Mouse (Mus musculus): Measurements from ENCODE around the gene 1700012B09Rik. TPM values are rescaled to one million over a fixed set of nuclear protein-coding genes. Genes with fewer than 3 reads are reported as not detected.

1700012B09Rik gene
- polyA plus RNA-seq (2012; rRNA removed) = 0.69 TPM in 1 of 2 replicates, not detected in the other

GRCm38 (mm10) chr9:14770803-14771471 is at the start of gene 1700012B09Rik:
Gene 1700012B09Rik (minus strand): TSS chr9:14771030.
- Histone ChIP-seq H3K4me1 (ENCODE audit: control insufficient read depth, insufficient read depth, low read length) (no peaks in the 10 kb centered on the region; the same call in 1 of the 2 replicates), H3K27ac (ENCODE audit: insufficient read depth, low read length) (no peak within 1 kb of the TSS), H3K4me3 (ENCODE audit: insufficient read depth, low read length) (no peak within 1 kb of the TSS)
- TF ChIP-seq CTCF (IDR thresholded peaks at IDR 0.05; ENCODE audit: extremely low read depth, insufficient read depth, low read length) = no peak
- no peak for TF ChIP-seq POLR2A (IDR thresholded peaks at IDR 0.05; ENCODE audit: extremely low read depth, insufficient read depth, low read length)

DNA sequence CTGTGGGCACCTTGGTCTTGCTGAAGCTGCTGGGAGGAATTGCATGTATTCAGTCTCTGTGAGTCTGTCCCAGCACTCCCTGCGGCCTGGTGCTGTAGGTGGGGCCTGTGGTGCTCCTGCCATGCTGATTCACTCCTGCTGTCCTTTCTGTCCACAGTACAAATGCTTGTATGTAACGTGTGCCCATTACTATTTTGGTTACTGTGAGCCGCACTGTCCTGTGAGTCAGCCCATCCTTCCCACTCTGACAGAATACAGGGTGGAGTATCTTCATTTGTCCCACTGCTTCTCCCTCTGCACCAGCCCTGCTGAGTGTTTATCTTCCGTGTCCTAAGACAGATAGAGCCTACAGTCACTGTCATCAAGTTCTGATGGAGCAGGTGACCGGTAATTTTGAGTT is 39.3 kb upstream of the 1700012B09Rik start:
- TF ChIP-seq POLR2A (IDR thresholded peaks at IDR 0.05; ENCODE audit: extremely low read depth, insufficient read depth, low read length) (no peak), CTCF (IDR thresholded peaks at IDR 0.05; ENCODE audit: extremely low read depth, insufficient read depth, low read length) (no peak)
- Histone ChIP-seq H3K4me1 (ENCODE audit: control insufficient read depth, insufficient read depth, low read length) (no peaks in the 10 kb centered on the region), H3K4me3 (ENCODE audit: insufficient read depth, low read length) (no peak overlapping the region), H3K27ac (ENCODE audit: insufficient read depth, low read length) (no peak overlapping the region)

DNA sequence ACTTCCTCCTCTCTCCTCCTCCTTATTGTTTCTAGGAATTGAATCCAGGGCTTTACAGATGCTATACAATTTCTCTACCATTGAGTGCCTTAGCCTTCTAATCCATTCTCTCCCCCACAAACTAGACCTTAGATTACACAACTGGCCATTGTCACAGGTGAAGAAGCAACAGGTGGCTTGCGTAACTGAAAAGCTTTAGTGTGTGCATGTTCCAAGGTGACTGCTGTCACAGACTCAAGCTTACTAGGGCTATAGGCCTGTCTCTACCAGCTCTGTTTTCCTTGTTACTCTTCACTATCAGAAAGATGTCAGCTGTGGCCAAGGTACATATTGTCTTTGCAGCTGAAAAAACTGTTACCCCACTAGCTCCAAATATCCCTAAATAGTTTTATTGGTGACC is 36.0 kb upstream of the 1700012B09Rik start:
- Histone ChIP-seq H3K4me3 (ENCODE audit: insufficient read depth, low read length) (no peak overlapping the region), H3K4me1 (ENCODE audit: control insufficient read depth, insufficient read depth, low read length) (no peaks in the 10 kb centered on the region), H3K27ac (ENCODE audit: insufficient read depth, low read length) (no peak overlapping the region)
- TF ChIP-seq CTCF (IDR thresholded peaks at IDR 0.05; ENCODE audit: extremely low read depth, insufficient read depth, low read length) (no peak), POLR2A (IDR thresholded peaks at IDR 0.05; ENCODE audit: extremely low read depth, insufficient read depth, low read length) (no peak)

GRCm38 (mm10) chr9:14805714-14806113 is 34.9 kb upstream of the 1700012B09Rik start:
- TF ChIP-seq POLR2A (IDR thresholded peaks at IDR 0.05; ENCODE audit: extremely low read depth, insufficient read depth, low read length) (no peak), CTCF (IDR thresholded peaks at IDR 0.05; ENCODE audit: extremely low read depth, insufficient read depth, low read length) (no peak)
- Histone ChIP-seq H3K4me3 (ENCODE audit: insufficient read depth, low read length) (no peak overlapping the region), H3K4me1 (ENCODE audit: control insufficient read depth, insufficient read depth, low read length) (no peaks in the 10 kb centered on the region), H3K27ac (ENCODE audit: insufficient read depth, low read length) (no peak overlapping the region)

- Histone ChIP-seq H3K4me1 (ENCODE audit: control insufficient read depth, insufficient read depth, low read length) (no peaks in the 10 kb centered on the region), H3K27ac (ENCODE audit: insufficient read depth, low read length) (no peak overlapping the region), H3K4me3 (ENCODE audit: insufficient read depth, low read length) (no peak overlapping the region)
- no peak for TF ChIP-seq CTCF (IDR thresholded peaks at IDR 0.05; ENCODE audit: extremely low read depth, insufficient read depth, low read length)
- TF ChIP-seq POLR2A (IDR thresholded peaks at IDR 0.05; ENCODE audit: extremely low read depth, insufficient read depth, low read length) = no peak
Observed at GRCm38 (mm10) chr9:14787356-14787755, 16.5 kb upstream of the 1700012B09Rik start.

GRCm38 (mm10) chr9:14784039-14785002 is 13.5 kb upstream of the 1700012B09Rik start, which contains the start of the genes Mre11a and Ankrd49:
Gene Mre11a (plus strand): TSS chr9:14784654.
Gene Ankrd49 (minus strand): TSS chr9:14784856.
- no peaks in the 10 kb centered on the region for H3K4me1 ChIP-seq (ENCODE audit: control insufficient read depth, insufficient read depth, low read length)
- no peak for TF ChIP-seq CTCF (IDR thresholded peaks at IDR 0.05; ENCODE audit: extremely low read depth, insufficient read depth, low read length)
- TF ChIP-seq POLR2A (IDR thresholded peaks at IDR 0.05; ENCODE audit: extremely low read depth, insufficient read depth, low read length) = peak; percentile 55; the same call in 1 of the 2 replicates
- peak within 1 kb of the TSS; percentile 52 for H3K4me3 ChIP-seq (ENCODE audit: insufficient read depth, low read length)
- H3K27ac ChIP-seq (ENCODE audit: insufficient read depth, low read length) = peak within 1 kb of the TSS; percentile 58

GRCm38 (mm10) chr9:14778341-14778740 is 7.5 kb upstream of the 1700012B09Rik start:
- TF ChIP-seq POLR2A (IDR thresholded peaks at IDR 0.05; ENCODE audit: extremely low read depth, insufficient read depth, low read length) (no peak), CTCF (IDR thresholded peaks at IDR 0.05; ENCODE audit: extremely low read depth, insufficient read depth, low read length) (no peak)
- Histone ChIP-seq H3K27ac (ENCODE audit: insufficient read depth, low read length) (no peak overlapping the region), H3K4me1 (ENCODE audit: control insufficient read depth, insufficient read depth, low read length) (no peaks in the 10 kb centered on the region), H3K4me3 (ENCODE audit: insufficient read depth, low read length) (no peak overlapping the region)

- Histone ChIP-seq H3K27ac (ENCODE audit: insufficient read depth, low read length) (no peak overlapping the region), H3K4me3 (ENCODE audit: insufficient read depth, low read length) (no peak overlapping the region), H3K4me1 (ENCODE audit: control insufficient read depth, insufficient read depth, low read length) (no peaks in the 10 kb centered on the region; the same call in 1 of the 2 replicates)
- TF ChIP-seq POLR2A (IDR thresholded peaks at IDR 0.05; ENCODE audit: extremely low read depth, insufficient read depth, low read length) (no peak), CTCF (IDR thresholded peaks at IDR 0.05; ENCODE audit: extremely low read depth, insufficient read depth, low read length) (peak; percentile 37; the same call in 1 of the 2 replicates)
Observed at GRCm38 (mm10) chr9:14773813-14774212, 3.0 kb upstream of the 1700012B09Rik start.

DNA sequence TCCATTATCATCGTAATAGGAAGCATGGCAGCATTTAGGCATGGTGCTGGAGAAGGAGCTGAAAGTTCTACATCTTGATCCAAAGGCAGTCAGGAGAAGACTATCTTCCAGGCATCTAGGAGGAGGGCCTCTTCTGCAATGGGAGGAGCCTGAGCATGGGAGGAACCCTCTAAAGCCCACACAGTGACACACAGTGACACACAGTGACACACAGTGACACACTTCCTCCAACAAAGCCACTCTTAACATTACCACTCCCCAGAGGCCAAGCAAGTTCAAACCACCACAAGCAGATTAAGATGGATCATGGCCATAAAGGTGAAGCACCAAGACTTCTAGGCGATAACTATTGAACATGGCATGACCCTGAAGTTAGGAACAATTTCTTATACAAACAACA is 1.2 kb upstream of the 1700012B09Rik start:
- TF ChIP-seq POLR2A (IDR thresholded peaks at IDR 0.05; ENCODE audit: extremely low read depth, insufficient read depth, low read length) (no peak), CTCF (IDR thresholded peaks at IDR 0.05; ENCODE audit: extremely low read depth, insufficient read depth, low read length) (no peak)
- Histone ChIP-seq H3K4me1 (ENCODE audit: control insufficient read depth, insufficient read depth, low read length) (no peaks in the 10 kb centered on the region; the same call in 1 of the 2 replicates), H3K4me3 (ENCODE audit: insufficient read depth, low read length) (no peak overlapping the region), H3K27ac (ENCODE audit: insufficient read depth, low read length) (no peak overlapping the region)

Data from cortical plate, adult 2 months (tissue).